Mouse (Mus musculus) testis, adult 2 months (tissue): ENCODE data around the gene Zfp788. TPM values are rescaled to one million over a fixed set of nuclear protein-coding genes. Genes with fewer than 3 reads are reported as not detected.
"Not testable (repeated sequence)": the region's sequence is repeated elsewhere in the genome, so short reads cannot be mapped to it uniquely, and the experiment has no call there.

ENCODE experiments used
- H3K27ac ChIP-seq: fragments of 200-500 bp; 2 replicates; pipeline ENCODE4 v1.5.1; 2012; ENCODE audit warnings: low read depth, low read length; ENCODE audit not compliant: control insufficient read depth, insufficient read depth
- H3K27me3 ChIP-seq: fragments of 200-500 bp; 2 replicates; pipeline ENCODE4 v1.6.1; 2012; ENCODE audit warnings: mild to moderate bottlenecking, low read length, moderate library complexity; ENCODE audit not compliant: control insufficient read depth, insufficient read depth
- H3K36me3 ChIP-seq: fragments of 200-500 bp; 2 replicates; pipeline ENCODE4 v1.6.1; 2012; ENCODE audit warnings: mild to moderate bottlenecking, low read length; ENCODE audit not compliant: control insufficient read depth, insufficient read depth
- H3K4me1 ChIP-seq: fragments of 200-500 bp; 2 replicates; pipeline ENCODE4 v1.6.1; 2012; ENCODE audit warnings: low read length; ENCODE audit not compliant: control insufficient read depth, insufficient read depth
- H3K4me3 ChIP-seq: fragments of 200-500 bp; 2 replicates; pipeline ENCODE4 v1.5.1; 2012; ENCODE audit warnings: low read depth, mild to moderate bottlenecking, low read length, moderate library complexity, mixed read lengths; ENCODE audit not compliant: control insufficient read depth
- CTCF ChIP-seq: fragments of 200-500 bp; IDR thresholded peaks from 2 replicates; pipeline ENCODE4 v1.5.1; 2012; ENCODE audit warnings: low read depth, mild to moderate bottlenecking, inconsistent platforms, low read length, moderate library complexity; ENCODE audit not compliant: control insufficient read depth, insufficient read depth, insufficient replicate concordance
- POLR2A ChIP-seq: fragments of 200-500 bp; IDR thresholded peaks from 2 replicates; pipeline ENCODE4 v1.6.1; 2012; ENCODE audit warnings: low read depth, mild to moderate bottlenecking, inconsistent platforms, low read length, moderate library complexity; ENCODE audit not compliant: control insufficient read depth
- polyA plus RNA-seq: library from polyadenylated mRNA; depleted of rRNA; stranded (reverse); fragments of >200 nt; gene quantifications from 2 replicates; pipeline ENCODE4 v1.2.3, GENCODE M21; 2012; rRNA removed

The Zfp788 gene
- 1.9 and 2.1 TPM in 2 replicates for polyA plus RNA-seq

DNA sequence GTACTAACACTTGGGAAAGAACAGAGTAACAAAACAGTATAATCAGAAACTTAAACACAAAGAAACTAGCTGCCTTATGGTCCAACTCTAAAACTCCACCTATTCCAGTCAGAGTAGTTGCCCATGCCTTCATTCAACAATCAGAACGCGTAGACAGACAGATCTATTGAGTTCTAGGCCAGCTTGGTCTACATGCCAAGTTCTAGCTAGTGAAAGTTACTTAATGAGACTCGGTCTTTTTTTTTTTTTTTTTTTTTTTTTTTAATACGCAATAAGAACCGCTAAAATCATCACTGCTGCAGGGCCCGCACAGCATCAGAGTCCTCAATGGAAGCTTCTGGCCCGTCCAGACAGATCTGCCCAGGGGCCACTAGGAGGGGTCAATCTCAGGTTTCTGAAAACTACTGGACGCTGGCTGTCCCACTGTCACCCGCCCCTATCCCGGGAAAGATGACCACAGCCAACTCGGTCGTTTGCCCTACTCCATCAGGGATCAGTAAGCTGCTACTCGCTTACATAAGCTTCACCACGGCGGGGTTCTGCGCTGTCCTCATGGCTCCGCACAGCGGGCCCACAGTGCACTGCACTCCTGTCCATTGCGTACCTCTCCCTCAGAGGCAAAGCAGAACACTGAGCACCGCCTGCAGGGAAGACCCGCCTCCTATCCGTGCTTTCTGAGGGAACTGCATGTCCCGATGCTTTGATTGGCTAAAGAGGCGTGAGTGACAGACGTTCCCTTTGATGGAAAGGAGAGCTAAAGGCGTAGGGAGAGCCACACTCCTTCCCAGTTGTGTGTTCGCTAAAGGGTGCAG is at the start of gene Zfp788:
Zfp788 (plus strand) TSS at position 795 of the 812 bp plus-strand sequence.
- Histone ChIP-seq H3K4me3 (peak within 1 kb of the TSS; percentile 89), H3K36me3 (no peaks in the 10 kb centered on the region), H3K27ac (peak within 1 kb of the TSS; percentile 60), H3K4me1 (peaks cover 2% of the 10 kb centered on the region; the same call in 1 of the 2 replicates), H3K27me3 (no peaks in the 10 kb centered on the region)
- peak; percentile 22; the same call in 1 of the 2 replicates for TF ChIP-seq CTCF
- peak; percentile 71 for TF ChIP-seq POLR2A

DNA sequence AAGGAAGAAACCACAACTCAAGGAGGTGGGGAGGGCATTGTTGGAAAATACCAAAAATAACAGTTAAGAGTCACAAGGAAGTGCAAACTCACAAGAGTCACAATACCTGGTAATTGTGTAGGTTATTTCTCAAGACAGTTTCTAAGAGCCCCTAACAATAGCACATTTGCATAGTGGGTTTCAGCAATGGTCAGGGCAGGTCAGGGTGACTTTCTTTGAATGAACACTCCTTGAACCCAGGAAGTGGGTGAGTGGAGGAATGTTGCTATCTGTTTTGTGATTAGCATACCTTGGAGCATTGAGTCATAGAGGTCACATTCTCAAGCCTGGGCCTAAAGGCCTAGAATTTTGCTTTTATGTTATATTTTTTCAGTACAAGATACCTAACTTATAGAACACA is 45.2 kb upstream of the Zfp788 start:
- H3K4me1 ChIP-seq, H3K27ac ChIP-seq, H3K4me3 ChIP-seq, H3K36me3 ChIP-seq, H3K27me3 ChIP-seq: not testable (repeated sequence)

GRCm38 (mm10) chr7:41598615-41599014 is 34.4 kb upstream of the Zfp788 start:
- Histone ChIP-seq H3K27me3 (no peaks in the 10 kb centered on the region), H3K4me3 (peak overlapping the region; percentile 93), H3K4me1 (no peaks in the 10 kb centered on the region; the same call in 1 of the 2 replicates), H3K27ac (peak overlapping the region; percentile 4; the same call in 1 of the 2 replicates), H3K36me3 (no peaks in the 10 kb centered on the region)
- TF ChIP-seq POLR2A = no peak
- TF ChIP-seq CTCF = no peak

- Histone ChIP-seq H3K36me3 (no peaks in the 10 kb centered on the region), H3K27ac (peak within 1 kb of the TSS; percentile 61), H3K4me3 (peak within 1 kb of the TSS; percentile 93), H3K4me1 (no peaks in the 10 kb centered on the region; the same call in 1 of the 2 replicates), H3K27me3 (no peaks in the 10 kb centered on the region)
- peak; percentile 70 for TF ChIP-seq POLR2A
- TF ChIP-seq CTCF = no peak
Observed at GRCm38 (mm10) chr7:41599034-41599813, 33.8 kb upstream of the Zfp788 start, which contains the start of gene 2610021A01Rik. 2610021A01Rik (plus strand) TSS chr7:41599230.

DNA sequence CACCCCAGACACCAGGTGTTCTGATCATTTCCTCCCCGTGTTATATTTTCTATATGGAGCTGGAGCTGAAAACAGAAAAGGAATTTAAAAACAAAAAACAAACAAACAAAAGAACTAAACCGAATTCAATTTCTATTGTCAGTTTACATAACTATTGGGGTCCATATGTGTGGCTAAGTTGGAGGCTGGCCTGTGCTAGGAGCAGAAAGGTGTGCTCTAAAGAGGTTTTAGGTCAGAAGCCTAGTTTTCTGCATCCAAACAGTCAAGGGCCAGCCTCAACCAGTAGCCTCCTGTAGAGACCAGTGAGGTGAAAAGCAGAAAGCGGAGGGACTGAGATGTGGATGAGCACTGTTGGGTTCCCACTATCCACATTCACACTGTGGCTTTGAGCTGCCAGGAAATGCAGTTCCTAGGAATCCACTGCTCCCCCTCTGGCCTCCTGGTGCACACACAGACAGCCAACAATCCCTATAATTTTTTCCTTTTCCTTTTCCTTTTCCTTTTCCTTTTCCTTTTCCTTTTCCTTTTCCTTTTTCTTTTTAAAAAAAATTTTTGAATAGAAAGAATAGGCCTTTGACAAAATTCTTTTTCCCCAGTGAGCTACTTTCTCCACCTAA is 33.0 kb upstream of the Zfp788 start:
- Histone ChIP-seq H3K4me1 (no peaks in the 10 kb centered on the region; the same call in 1 of the 2 replicates), H3K4me3 (peak overlapping the region; percentile 93; the same call in 1 of the 2 replicates), H3K27me3 (no peaks in the 10 kb centered on the region), H3K36me3 (no peaks in the 10 kb centered on the region), H3K27ac (no peak overlapping the region)
- no peak for TF ChIP-seq POLR2A

- H3K36me3 ChIP-seq = no peaks in the 10 kb centered on the region
- TF ChIP-seq POLR2A = no peak
- no peak for TF ChIP-seq CTCF
Observed at GRCm38 (mm10) chr7:41611654-41612053, 21.3 kb upstream of the Zfp788 start.

DNA sequence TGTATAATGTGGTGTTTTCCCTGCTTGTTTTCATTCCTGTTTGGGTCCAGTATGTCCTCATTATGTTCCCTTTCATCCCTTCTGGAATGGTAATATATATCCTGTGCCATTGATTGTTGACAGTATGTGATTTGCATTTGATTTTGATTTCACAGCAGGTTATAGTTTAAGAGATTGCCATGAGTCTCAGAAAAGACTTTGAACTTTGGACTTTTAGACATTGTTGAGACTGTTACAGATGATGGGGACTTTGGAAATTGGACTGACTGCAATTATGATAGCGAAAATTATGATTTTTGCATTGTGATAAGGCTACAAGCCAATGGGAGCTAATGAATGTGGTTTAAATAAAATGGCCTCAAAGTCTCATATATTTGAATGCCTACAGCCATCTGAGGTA is 16.8 kb upstream of the Zfp788 start:
- not testable (repeated sequence) for H3K4me1 ChIP-seq, H3K4me3 ChIP-seq, H3K36me3 ChIP-seq, H3K27me3 ChIP-seq, H3K27ac ChIP-seq

More at GRCm38 (mm10) chr7:41611654-41612053, 21.3 kb upstream of the Zfp788 start:
- Histone ChIP-seq H3K4me3 (no peak overlapping the region), H3K27me3 (no peaks in the 10 kb centered on the region), H3K27ac (no peak overlapping the region), H3K4me1 (no peaks in the 10 kb centered on the region)
